Mouse (Mus musculus) liver, embryonic 15.5 days (tissue): ENCODE data around the gene Fbxl22. TPM values are rescaled to one million over a fixed set of nuclear protein-coding genes. Genes with fewer than 3 reads are reported as not detected.

Experiments
- ATAC-seq: fragments of 200-750 bp; cut with Nextera tagmentation; 2 replicates; pipeline ENCODE4 v1.8.0; 2017; ENCODE audit warnings: moderate number of reproducible peaks, mild to moderate bottlenecking, moderate library complexity; ENCODE audit not compliant: insufficient read depth
- H3K27ac ChIP-seq: fragments of 300-500 bp; sonication (generic); replicated peaks from 2 replicates; pipeline ENCODE4 v1.5.1; 2015; ENCODE audit warnings: mild to moderate bottlenecking, inconsistent platforms
- H3K27me3 ChIP-seq: fragments of 300-500 bp; sonication (generic); 2 replicates; pipeline ENCODE4 v1.6.1; 2015; ENCODE audit warnings: mild to moderate bottlenecking, inconsistent platforms
- H3K36me3 ChIP-seq: fragments of 300-500 bp; sonication (generic); replicated peaks from 2 replicates; pipeline ENCODE4 v1.6.1; 2015; ENCODE audit warnings: moderate library complexity, mild to moderate bottlenecking, inconsistent platforms
- H3K4me1 ChIP-seq: fragments of 300-500 bp; sonication (generic); replicated peaks from 2 replicates; pipeline ENCODE4 v1.6.1; 2015; ENCODE audit warnings: inconsistent platforms
- H3K4me2 ChIP-seq: fragments of 300-500 bp; sonication (generic); 2 replicates; pipeline ENCODE4 v1.6.1; 2015; ENCODE audit warnings: moderate library complexity, mild to moderate bottlenecking, inconsistent platforms
- H3K4me3 ChIP-seq: fragments of 300-500 bp; sonication (generic); replicated peaks from 2 replicates; pipeline ENCODE4 v1.5.1; 2015; ENCODE audit warnings: mild to moderate bottlenecking, inconsistent platforms
- H3K9ac ChIP-seq: fragments of 300-500 bp; sonication (generic); 2 replicates; pipeline ENCODE4 v1.6.1; 2015; ENCODE audit warnings: moderate library complexity, mild to moderate bottlenecking, inconsistent platforms
- H3K9me3 ChIP-seq: fragments of 300-500 bp; sonication (generic); replicated peaks from 2 replicates; pipeline ENCODE4 v1.6.1; 2016; ENCODE audit warnings: inconsistent platforms
- WGBS: fragments of 180-500 bp; shearing (Covaris S2); methylation state at CpG from one replicate; pipeline ENCODE4 v1.1.7; 2015; ENCODE audit warnings: mixed read lengths; ENCODE audit not compliant: insufficient replicate concordance; 5-methylcytosine and 5-hydroxymethylcytosine counted together
- polyA plus RNA-seq: library from polyadenylated mRNA; unstranded; fragments of >200 nt; fragmentation: Nextera tagmentation; extraction: Ambion mirVana; gene quantifications from 2 replicates; pipeline ENCODE4 v1.2.1, GENCODE M21; 2015

Fbxl22 gene
- polyA plus RNA-seq, 1 experiment from 2014 or later = 1.5 TPM

DNA sequence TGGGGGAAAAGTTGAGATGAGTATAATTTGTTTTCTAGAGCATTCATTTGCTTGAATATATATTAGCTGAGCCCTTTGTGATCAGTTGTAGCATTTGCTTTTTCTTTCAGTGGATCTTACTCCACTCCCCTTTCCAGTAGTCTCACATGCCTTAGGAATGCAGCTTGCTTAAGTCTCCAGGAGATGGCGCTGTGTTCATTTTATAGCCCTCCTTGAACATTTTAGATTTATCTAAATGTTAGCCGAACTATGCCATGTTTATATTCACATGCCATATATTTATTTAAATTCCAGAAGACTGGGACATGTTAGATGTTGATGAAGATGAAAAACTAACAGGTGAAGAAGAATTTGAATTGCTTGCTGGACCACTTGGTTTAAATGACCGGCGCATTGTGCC is 49.3 kb downstream of the Fbxl22 start:
- no peaks in the 10 kb centered on the region for H3K9me3 ChIP-seq
- no peak overlapping the region for H3K4me2 ChIP-seq
- no peak overlapping the region for H3K9ac ChIP-seq
- H3K36me3 ChIP-seq = peaks cover 77% of the 10 kb centered on the region
- no peaks in the 10 kb centered on the region for H3K27me3 ChIP-seq
- ATAC-seq = no peak
- 59% methylated on average over 4 of the region's 4 CpGs for WGBS
- H3K4me3 ChIP-seq = no peak overlapping the region
- no peaks in the 10 kb centered on the region for H3K4me1 ChIP-seq
- H3K27ac ChIP-seq = no peak overlapping the region

Other genes with a start within 250 kb of the Fbxl22 start
- gene Herc1, start 164.1 kb downstream of the Fbxl22 start, polyA plus RNA-seq = 27.3 and 30.6 TPM in 2 replicates
- 13.1 and 13.4 TPM in 2 replicates for gene Usp3, start 78.5 kb upstream of the Fbxl22 start, polyA plus RNA-seq
- 0.25 and 0.28 TPM in 2 replicates for gene Car12, start 199.1 kb upstream of the Fbxl22 start, polyA plus RNA-seq